Mouse (Mus musculus) C2C12 (cell line): ENCODE data around the gene Scp2.

Experiments used
- CEBPB ChIP-seq: IDR thresholded peaks from one replicate; pipeline ENCODE4 v1.6.1; 2011; ENCODE audit warnings: low read depth, mild to moderate bottlenecking, control low read depth, moderate library complexity
- CTCF ChIP-seq: IDR thresholded peaks from one replicate; pipeline ENCODE4 v1.5.1; 2011; ENCODE audit not compliant: control insufficient read depth, insufficient read depth, insufficient read length
- FOSL1 ChIP-seq: IDR thresholded peaks from one replicate; pipeline ENCODE4 v1.8.0; 2011; ENCODE audit warnings: mild to moderate bottlenecking, low read length; ENCODE audit not compliant: poor library complexity, insufficient read depth, severe bottlenecking
- MAX ChIP-seq: IDR thresholded peaks from one replicate; pipeline ENCODE4 v1.6.1; 2011; ENCODE audit warnings: mild to moderate bottlenecking, control low read depth
- MYOG ChIP-seq: IDR thresholded peaks from one replicate; pipeline ENCODE4 v1.6.1; 2011; ENCODE audit not compliant: control insufficient read depth, insufficient read length; ENCODE audit errors: extremely low read depth
- USF1 ChIP-seq: IDR thresholded peaks from one replicate; pipeline ENCODE4 v1.6.1; 2011; ENCODE audit warnings: low read depth, mild to moderate bottlenecking, control low read depth, moderate library complexity

DNA sequence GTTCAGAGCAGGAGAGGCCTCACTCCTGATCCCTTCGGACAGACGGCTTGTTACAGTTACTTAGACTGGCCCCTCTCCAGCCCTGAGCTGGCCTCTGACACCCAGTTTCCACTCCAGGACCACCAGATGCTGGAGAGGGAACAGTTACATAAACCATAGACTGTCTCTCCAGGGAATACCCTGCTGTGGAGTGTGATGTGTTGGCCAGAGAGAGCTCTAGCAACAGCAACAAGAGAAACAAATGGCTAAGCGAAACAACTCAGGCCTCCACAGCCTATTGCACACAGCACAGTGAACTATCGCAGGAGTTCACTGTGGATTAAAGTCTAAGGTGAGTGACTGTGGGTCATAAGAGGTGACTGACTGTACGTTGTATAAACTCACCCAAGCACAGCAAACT lies 120.2 kb downstream of the Scp2 start:
- no peak for TF ChIP-seq MAX
- no peak for TF ChIP-seq CTCF
- no peak for TF ChIP-seq CEBPB
- no peak for TF ChIP-seq MYOG
- no peak for TF ChIP-seq USF1
- no peak for TF ChIP-seq FOSL1
